Mouse (Mus musculus): ENCODE results near the gene Ift43. TPM values are rescaled to one million over a fixed set of nuclear protein-coding genes. Genes with fewer than 3 reads are reported as not detected.

Gene Ift43
- polyA plus RNA-seq, 1 experiment: 44.2 TPM

DNA sequence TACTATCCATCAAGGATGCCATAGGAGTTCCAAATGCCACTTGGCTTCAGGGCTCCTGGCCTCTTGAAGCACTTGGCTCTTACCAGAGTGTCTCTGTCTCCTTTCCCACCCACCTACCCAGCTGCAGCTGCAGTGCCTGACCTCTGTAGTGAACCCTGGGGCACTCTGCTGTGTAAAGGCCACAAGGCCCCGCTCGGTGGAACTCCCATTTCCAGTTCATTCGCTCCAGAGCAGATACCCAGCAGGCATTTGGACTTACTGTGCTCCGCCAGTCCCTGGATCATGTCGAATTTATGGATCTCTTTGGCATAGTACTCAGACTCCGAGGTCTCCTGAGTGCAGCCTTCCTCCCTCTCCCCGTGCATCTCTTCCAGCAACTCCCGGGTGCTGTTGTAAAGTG, 5.0 kb upstream of the Ift43 start:
- TF ChIP-seq CTCF (IDR thresholded peaks at IDR 0.05; ENCODE audit: borderline replicate concordance, insufficient read depth, low read length): no peak
- TF ChIP-seq POLR2A (IDR thresholded peaks at IDR 0.05; ENCODE audit: low read depth, low read length): no peak
- Histone ChIP-seq H3K27ac (ENCODE audit: insufficient read depth, low read length) (peak overlapping the region; percentile 81), H3K4me3 (ENCODE audit: insufficient read depth, low read length) (peak overlapping the region; percentile 90), H3K4me1 (ENCODE audit: control insufficient read depth, insufficient read depth, low read length) (peaks cover 5% of the 10 kb centered on the region; the same call in 1 of the 2 replicates)

DNA sequence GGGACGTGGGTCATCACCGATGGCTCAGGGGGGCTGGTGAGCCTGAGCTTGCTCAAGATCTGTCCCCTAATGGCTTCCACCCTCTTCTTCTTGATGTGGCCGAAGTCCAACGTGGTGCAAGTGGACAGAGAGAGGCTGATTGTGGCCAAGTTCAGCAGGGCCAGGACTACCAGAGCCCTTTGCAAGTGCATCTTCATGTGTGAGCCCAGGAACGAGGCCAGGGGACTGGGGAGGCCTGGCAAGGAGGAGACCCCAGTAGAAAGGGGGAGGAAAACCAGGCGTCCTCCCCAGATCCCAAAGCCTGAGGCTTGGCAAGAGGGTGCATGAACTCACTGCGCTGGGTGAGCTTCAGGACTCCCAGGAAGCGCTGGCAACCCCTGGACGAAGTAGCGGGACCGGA, 4.6 kb upstream of the Ift43 start:
- peak; percentile 49 for TF ChIP-seq POLR2A (IDR thresholded peaks at IDR 0.05; ENCODE audit: low read depth, low read length)
- TF ChIP-seq CTCF (IDR thresholded peaks at IDR 0.05; ENCODE audit: borderline replicate concordance, insufficient read depth, low read length): no peak
- peak overlapping the region; percentile 90 for H3K4me3 ChIP-seq (ENCODE audit: insufficient read depth, low read length)
- H3K27ac ChIP-seq (ENCODE audit: insufficient read depth, low read length): peak overlapping the region; percentile 81
- peaks cover 5% of the 10 kb centered on the region; the same call in 1 of the 2 replicates for H3K4me1 ChIP-seq (ENCODE audit: control insufficient read depth, insufficient read depth, low read length)

DNA sequence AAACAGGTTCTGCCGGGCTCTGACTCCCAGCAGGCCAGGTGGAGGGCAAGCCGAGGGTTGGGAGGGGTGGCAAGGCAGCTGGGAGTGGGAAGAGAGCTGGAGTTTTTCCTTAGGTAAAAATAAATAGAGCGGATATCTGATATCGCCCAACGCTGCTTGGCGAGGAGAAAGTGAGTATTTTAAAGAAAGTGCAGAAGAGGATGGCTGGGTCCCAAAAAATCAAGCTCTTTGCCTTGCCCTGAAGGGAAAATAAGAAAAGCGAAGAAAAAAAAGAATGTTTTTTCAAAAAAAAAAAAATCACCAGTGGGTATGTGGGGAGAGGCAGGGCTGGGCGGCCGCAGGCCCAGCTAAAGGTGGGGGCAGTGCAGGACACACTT, 4.2 kb upstream of the Ift43 start:
- peak overlapping the region; percentile 90 for H3K4me3 ChIP-seq (ENCODE audit: insufficient read depth, low read length)
- H3K4me1 ChIP-seq (ENCODE audit: control insufficient read depth, insufficient read depth, low read length): peaks cover 5% of the 10 kb centered on the region; the same call in 1 of the 2 replicates
- peak overlapping the region; percentile 81 for H3K27ac ChIP-seq (ENCODE audit: insufficient read depth, low read length)
- TF ChIP-seq POLR2A (IDR thresholded peaks at IDR 0.05; ENCODE audit: low read depth, low read length) (no peak), CTCF (IDR thresholded peaks at IDR 0.05; ENCODE audit: borderline replicate concordance, insufficient read depth, low read length) (no peak)

DNA sequence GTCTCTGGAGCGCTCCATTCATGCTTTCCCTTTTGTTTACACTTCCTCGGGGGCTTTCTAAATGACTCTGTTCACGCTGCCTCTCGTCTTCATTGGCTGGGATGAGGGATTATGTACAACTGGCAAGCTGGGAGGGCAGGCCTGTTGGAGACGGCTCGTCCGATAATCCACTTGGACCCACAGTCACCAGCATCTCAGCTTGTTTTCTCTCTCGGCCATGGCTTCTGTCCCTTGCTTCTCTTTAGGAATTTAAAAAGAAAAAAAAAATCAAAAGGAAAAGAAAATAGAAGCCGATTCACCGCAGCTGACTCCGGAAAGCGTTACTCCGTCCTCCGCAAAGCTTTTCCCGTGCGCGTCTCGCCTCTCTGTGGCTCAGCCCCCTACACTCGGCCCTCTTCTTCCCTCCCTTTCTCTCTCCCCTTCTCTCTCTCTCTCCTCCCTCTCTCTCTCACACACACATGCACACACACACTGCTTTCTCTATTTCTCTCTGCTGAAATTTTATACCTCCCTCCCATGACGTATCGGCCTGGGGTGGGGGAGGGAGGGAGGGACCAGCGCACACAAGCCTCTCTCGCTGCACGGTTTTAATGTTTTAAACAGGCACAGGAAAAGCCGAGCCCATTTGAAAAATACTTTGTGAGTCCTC, 3.7 kb upstream of the Ift43 start, which contains the start of gene Tgfb3:
Gene Tgfb3, minus strand, starts transcription at position 489 of the 649 bp plus-strand sequence.
- Histone ChIP-seq H3K4me1 (ENCODE audit: control insufficient read depth, insufficient read depth, low read length) (peaks cover 5% of the 10 kb centered on the region; the same call in 1 of the 2 replicates), H3K27ac (ENCODE audit: insufficient read depth, low read length) (peak within 1 kb of the TSS; percentile 91), H3K4me3 (ENCODE audit: insufficient read depth, low read length) (peak within 1 kb of the TSS; percentile 90)
- peak; percentile 97 for TF ChIP-seq POLR2A (IDR thresholded peaks at IDR 0.05; ENCODE audit: low read depth, low read length)
- no peak for TF ChIP-seq CTCF (IDR thresholded peaks at IDR 0.05; ENCODE audit: borderline replicate concordance, insufficient read depth, low read length)

DNA sequence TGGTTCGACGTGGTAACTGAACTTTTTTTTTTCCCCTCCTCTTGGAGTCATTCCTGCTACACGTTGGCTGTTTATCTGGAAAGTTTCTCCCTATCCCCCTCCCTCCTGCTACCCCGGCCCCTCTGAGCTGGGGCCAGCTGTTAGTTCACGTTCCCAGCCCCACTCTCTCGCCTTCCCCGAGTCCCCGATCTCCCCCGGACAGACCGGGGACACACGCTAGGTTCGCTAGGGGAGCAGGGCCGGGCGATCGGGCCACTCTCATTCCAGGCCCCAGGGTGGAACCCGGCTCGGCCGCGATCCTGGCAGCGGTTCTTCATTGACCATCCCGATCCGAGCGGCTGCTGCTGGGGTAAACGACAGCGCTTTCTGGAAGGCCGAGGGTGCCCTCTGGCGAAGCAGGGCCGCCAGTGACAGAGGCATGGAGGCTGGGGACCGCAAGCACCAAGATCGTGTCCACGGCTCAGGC, 3.1 kb upstream of the Ift43 start:
- peak; percentile 32; the same call in 1 of the 2 replicates for TF ChIP-seq POLR2A (IDR thresholded peaks at IDR 0.05; ENCODE audit: low read depth, low read length)
- TF ChIP-seq CTCF (IDR thresholded peaks at IDR 0.05; ENCODE audit: borderline replicate concordance, insufficient read depth, low read length): peak; percentile 89
- peaks cover 5% of the 10 kb centered on the region; the same call in 1 of the 2 replicates for H3K4me1 ChIP-seq (ENCODE audit: control insufficient read depth, insufficient read depth, low read length)
- H3K4me3 ChIP-seq (ENCODE audit: insufficient read depth, low read length): peak overlapping the region; percentile 50
- peak overlapping the region; percentile 91 for H3K27ac ChIP-seq (ENCODE audit: insufficient read depth, low read length)

DNA sequence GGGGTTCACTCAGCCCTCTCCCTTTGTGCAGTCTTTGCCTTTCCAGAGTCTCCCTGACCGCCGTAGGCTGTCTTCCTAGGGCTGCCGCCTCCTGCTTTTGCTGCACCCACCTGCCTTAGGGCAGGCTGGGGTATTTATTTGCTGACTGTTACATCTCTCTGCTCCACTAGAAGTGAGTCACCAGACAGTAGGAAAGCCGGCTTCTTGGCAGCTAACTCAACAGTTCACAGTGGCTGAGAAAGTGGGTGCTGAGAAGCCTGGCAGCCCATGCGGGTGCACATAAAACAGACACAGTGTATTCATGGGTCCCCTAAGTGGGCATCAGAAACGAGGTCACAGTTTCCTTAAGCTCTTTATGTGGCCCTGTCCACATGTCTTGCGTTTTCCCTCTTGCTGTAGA, 3.5 kb downstream of the Ift43 start:
- Histone ChIP-seq H3K4me1 (ENCODE audit: control insufficient read depth, insufficient read depth, low read length) (peaks cover 6% of the 10 kb centered on the region), H3K27ac (ENCODE audit: insufficient read depth, low read length) (0 out of 2 replicates have a peak overlapping the region, but pooled peaks have one; percentile 1), H3K4me3 (ENCODE audit: insufficient read depth, low read length) (no peak overlapping the region)
- TF ChIP-seq CTCF (IDR thresholded peaks at IDR 0.05; ENCODE audit: borderline replicate concordance, insufficient read depth, low read length): no peak
- no peak for TF ChIP-seq POLR2A (IDR thresholded peaks at IDR 0.05; ENCODE audit: low read depth, low read length)

DNA sequence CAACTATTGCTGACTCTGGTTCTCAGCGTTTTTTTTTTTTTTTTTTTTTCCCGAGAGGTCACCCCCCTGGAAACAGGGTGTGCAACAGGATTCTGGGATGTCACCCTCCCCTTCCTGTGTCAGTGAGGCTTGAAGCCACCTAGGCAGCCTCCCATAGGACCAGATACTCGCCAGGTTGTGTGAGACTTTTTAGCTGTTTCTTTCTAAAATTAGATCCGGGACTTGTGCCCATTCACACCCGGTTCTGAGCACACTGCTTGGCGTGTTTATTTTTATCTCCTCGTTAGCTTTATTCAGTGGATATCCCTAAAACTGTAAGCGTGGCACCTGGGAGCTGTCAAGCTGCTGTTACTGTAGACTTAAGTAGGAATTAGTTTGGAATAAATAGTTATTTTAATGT, 4.2 kb downstream of the Ift43 start:
- TF ChIP-seq CTCF (IDR thresholded peaks at IDR 0.05; ENCODE audit: borderline replicate concordance, insufficient read depth, low read length) (no peak), POLR2A (IDR thresholded peaks at IDR 0.05; ENCODE audit: low read depth, low read length) (no peak)
- Histone ChIP-seq H3K4me3 (ENCODE audit: insufficient read depth, low read length) (no peak overlapping the region), H3K27ac (ENCODE audit: insufficient read depth, low read length) (no peak overlapping the region), H3K4me1 (ENCODE audit: control insufficient read depth, insufficient read depth, low read length) (peaks cover 6% of the 10 kb centered on the region)

DNA sequence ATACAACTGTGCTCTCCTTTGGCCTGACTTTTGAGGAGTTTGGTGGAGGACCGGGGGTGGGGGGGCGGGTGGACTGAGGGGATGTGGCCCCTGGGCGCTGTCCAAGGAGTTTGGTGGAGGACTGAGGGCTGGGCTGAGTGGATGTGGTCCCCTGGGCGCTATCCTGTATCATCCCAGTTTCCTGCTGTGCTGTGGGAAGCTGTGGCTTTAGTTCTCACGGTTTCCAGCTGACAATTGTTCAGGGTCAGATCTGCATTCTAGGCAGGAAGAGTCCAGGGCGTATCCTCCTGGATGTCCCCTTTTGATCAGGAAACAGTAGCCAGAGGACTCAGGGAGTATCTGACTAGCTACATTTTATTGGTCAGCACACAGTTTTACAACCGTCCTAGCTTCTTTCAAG, 5.7 kb downstream of the Ift43 start:
- TF ChIP-seq POLR2A (IDR thresholded peaks at IDR 0.05; ENCODE audit: low read depth, low read length) (no peak), CTCF (IDR thresholded peaks at IDR 0.05; ENCODE audit: borderline replicate concordance, insufficient read depth, low read length) (no peak)
- Histone ChIP-seq H3K4me1 (ENCODE audit: control insufficient read depth, insufficient read depth, low read length) (peaks cover 10% of the 10 kb centered on the region), H3K27ac (ENCODE audit: insufficient read depth, low read length) (no peak overlapping the region), H3K4me3 (ENCODE audit: insufficient read depth, low read length) (no peak overlapping the region)

DNA sequence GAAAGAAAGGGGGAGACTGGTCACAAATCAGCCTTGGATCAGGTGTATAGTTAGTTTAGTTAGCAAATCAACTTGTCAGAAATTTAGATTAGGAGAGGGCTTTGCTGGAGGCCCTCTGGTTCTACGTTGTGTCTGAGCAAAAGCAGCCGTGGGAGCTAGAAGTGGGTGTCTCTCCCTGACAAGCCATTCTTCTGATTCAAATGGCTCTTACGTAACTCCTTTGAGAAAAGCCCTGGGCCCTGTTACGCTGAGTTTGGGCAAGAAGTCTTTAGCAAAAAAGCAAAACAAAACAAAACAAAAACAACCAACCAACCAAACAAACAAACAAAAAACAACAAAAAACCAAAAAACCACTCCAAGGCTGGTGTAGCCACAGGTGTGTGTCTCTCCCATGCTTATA, 8.4 kb downstream of the Ift43 start:
- no peak for TF ChIP-seq CTCF (IDR thresholded peaks at IDR 0.05; ENCODE audit: borderline replicate concordance, insufficient read depth, low read length)
- TF ChIP-seq POLR2A (IDR thresholded peaks at IDR 0.05; ENCODE audit: low read depth, low read length): no peak
- Histone ChIP-seq H3K4me1 (ENCODE audit: control insufficient read depth, insufficient read depth, low read length) (peaks cover 7% of the 10 kb centered on the region), H3K4me3 (ENCODE audit: insufficient read depth, low read length) (no peak overlapping the region), H3K27ac (ENCODE audit: insufficient read depth, low read length) (peak overlapping the region; percentile 87)

DNA sequence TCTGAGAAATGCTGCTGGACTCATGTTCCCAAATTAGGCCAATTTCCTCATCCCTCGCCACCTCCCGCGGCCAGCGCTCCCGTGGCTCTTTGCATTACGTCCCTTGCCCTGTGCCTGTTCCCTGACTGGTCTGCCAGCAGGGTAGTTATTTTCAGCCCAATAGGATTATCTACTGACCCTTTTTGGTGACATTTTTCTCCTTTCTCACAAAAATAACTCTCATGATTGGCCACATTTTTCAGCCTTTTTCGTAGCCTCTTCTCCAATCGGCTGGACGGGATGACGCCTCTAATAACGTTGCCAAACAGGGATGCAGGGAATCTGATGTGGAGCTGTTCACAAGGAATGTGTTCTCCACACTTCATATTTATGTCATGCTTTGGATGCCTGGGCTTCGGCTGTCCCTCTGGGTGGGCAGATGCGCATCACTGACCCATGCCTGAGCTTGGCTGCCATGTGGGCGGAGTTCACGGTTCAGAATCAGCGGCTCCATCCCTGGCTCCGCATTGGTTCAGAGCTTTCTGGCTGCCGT, 9.3 kb downstream of the Ift43 start:
- Histone ChIP-seq H3K4me3 (ENCODE audit: insufficient read depth, low read length) (no peak overlapping the region), H3K4me1 (ENCODE audit: control insufficient read depth, insufficient read depth, low read length) (peaks cover 4% of the 10 kb centered on the region), H3K27ac (ENCODE audit: insufficient read depth, low read length) (peak overlapping the region; percentile 87)
- TF ChIP-seq CTCF (IDR thresholded peaks at IDR 0.05; ENCODE audit: borderline replicate concordance, insufficient read depth, low read length) (no peak), POLR2A (IDR thresholded peaks at IDR 0.05; ENCODE audit: low read depth, low read length) (no peak)
